Mouse (Mus musculus) adrenal gland, postnatal 14 days (tissue): ENCODE data around the gene Pex11b. TPM values are rescaled to one million over a fixed set of nuclear protein-coding genes. Genes with fewer than 3 reads are reported as not detected.
A peak's percentile ranks its signal among the peaks of the same experiment; 100 is the strongest.
"Not testable (repeated sequence)": the region's sequence is repeated elsewhere in the genome, so short reads cannot be mapped to it uniquely, and the experiment has no call there.

Experiments
- DNase-seq: peaks from one replicate; pipeline ENCODE4 v3.0.0; 2021; ENCODE audit warnings: mixed read lengths
- long read RNA-seq, 2 experiments: library from polyadenylated mRNA; stranded (forward); transcript quantifications; one replicate each; pipeline ENCODE4 v2.0.0; 2021
- total RNA-seq: library from RNA; stranded (reverse); gene quantifications from 2 replicates; pipeline ENCODE4 v1.2.3, GENCODE M21; 2021

The Pex11b gene
- 43.6 and 45.6 TPM in 2 replicates for total RNA-seq
- long read RNA-seq, experiment 1, transcript Pex11b-201 (5 exons, 1,122 nt), result minor isoform, 6 of 99 reads
- long read RNA-seq, experiment 1, transcript Pex11b-206 (4 exons, 1,017 nt), result minor isoform, 5 of 99 reads
- long read RNA-seq, experiment 1, transcript Pex11b-202 (4 exons, 2,424 nt), result major isoform, 71 of 99 reads
- long read RNA-seq, experiment 1, partial matches to known transcripts, result 13 of 99 reads
- long read RNA-seq, experiment 1, other reads (novel, unspliced or antisense), result 4 of 99 reads
- long read RNA-seq, experiment 2, transcript Pex11b-202 (4 exons, 2,424 nt), result major isoform, 47 of 60 reads
- long read RNA-seq, experiment 2, partial matches to known transcripts, result 3 of 60 reads
- long read RNA-seq, experiment 2, other reads (novel, unspliced or antisense), result 0 of 60 reads

- DNase-seq, result peak; percentile 96
Observed at GRCm38 (mm10) chr3:96634928-96635879, at the start of gene Pex11b, which contains the start of gene Gm42957. Pex11b (plus strand) TSS chr3:96635376. Gm42957 (plus strand) TSS chr3:96635474.

DNA sequence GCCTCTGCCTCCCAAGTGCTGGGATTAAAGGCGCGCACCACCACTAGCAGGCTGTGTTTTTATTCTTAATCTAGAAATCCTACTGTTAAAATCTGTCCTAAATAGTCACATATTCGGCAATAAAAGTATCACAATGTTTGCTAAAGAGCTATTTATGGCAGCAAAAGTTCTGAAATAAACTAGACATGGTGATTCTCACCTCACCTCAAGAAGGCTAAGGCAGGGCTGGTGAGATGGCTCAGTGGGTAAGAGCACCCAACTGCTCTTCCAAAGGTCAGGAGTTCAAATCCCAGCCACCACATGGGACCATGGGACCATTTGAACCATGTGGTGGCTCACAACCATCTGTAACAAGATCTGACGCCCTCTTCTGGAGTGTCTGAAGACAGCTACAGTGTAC is 44.5 kb upstream of the Pex11b start:
- DNase-seq, result no peak

- DNase-seq, result no peak
Observed at GRCm38 (mm10) chr3:96593374-96593773, 41.8 kb upstream of the Pex11b start.

- DNase-seq, result peak; percentile 97
Observed at GRCm38 (mm10) chr3:96593790-96594560, 41.2 kb upstream of the Pex11b start, which contains the start of gene Polr3gl. Polr3gl (minus strand) TSS chr3:96594181.

- no peak for DNase-seq
Observed at GRCm38 (mm10) chr3:96594851-96595250, 40.3 kb upstream of the Pex11b start.

DNA sequence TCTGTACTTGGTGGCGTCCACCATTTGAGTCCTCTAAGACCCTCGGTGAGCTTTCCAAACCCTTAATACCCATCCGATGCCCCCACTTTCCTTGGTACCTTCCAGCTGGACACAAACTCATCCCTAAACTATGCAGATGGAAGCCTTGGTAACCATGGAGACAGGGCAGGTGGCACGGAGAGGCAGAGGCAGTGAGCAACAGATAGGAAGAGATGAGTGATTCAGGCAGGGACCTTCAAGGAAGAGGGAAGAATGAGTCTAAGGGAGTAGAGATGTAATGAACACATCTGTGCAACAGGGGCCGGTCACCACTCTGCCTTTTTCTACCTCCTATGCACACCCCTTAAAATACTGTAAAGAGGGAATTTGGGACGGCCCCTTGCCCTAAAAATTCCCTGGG is 39.5 kb upstream of the Pex11b start:
- DNase-seq, result no peak

- DNase-seq, result peak; percentile 65
Observed at GRCm38 (mm10) chr3:96596228-96596707, 38.9 kb upstream of the Pex11b start, which contains the start of gene Ankrd34a. Ankrd34a (plus strand) TSS chr3:96596636.

DNA sequence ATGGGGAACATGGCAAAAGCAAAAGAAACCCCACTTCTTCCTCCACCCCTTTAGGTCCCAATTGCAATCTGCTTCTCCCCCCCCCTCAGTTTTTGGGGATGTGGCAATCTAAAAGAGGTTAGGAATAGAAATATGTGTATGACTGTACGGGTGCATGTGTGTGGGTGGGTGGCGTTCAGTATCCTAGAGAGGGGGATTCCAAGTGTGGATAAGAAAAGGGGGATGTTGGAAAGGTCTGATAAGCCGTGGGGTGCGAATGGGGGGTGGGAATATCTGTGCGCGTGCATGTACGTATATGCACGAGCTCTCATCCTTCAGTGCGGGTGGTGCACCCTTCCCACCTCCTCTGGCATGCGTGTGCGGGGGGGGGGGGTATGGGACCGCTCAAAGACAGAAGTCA is 38.3 kb upstream of the Pex11b start:
- no peak for DNase-seq

DNA sequence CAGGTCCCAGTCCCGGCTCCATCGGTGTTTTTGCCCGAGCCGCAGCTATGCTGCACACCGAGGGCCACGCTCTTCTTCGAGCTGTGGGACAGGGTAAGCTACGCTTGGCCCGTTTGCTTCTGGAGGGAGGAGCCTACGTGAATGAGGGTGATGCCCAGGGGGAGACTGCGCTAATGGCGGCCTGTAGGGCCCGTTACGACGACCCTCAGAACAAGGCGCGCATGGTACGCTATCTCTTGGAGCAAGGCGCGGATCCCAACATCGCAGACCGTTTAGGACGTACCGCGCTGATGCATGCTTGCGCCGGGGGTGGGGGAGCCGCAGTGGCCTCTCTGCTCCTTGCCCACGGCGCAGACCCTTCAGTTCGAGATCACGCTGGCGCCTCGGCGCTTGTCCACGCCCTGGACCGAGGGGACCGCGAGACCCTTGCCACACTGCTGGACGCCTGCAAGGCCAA is 37.7 kb upstream of the Pex11b start:
- peak; percentile 42 for DNase-seq

DNA sequence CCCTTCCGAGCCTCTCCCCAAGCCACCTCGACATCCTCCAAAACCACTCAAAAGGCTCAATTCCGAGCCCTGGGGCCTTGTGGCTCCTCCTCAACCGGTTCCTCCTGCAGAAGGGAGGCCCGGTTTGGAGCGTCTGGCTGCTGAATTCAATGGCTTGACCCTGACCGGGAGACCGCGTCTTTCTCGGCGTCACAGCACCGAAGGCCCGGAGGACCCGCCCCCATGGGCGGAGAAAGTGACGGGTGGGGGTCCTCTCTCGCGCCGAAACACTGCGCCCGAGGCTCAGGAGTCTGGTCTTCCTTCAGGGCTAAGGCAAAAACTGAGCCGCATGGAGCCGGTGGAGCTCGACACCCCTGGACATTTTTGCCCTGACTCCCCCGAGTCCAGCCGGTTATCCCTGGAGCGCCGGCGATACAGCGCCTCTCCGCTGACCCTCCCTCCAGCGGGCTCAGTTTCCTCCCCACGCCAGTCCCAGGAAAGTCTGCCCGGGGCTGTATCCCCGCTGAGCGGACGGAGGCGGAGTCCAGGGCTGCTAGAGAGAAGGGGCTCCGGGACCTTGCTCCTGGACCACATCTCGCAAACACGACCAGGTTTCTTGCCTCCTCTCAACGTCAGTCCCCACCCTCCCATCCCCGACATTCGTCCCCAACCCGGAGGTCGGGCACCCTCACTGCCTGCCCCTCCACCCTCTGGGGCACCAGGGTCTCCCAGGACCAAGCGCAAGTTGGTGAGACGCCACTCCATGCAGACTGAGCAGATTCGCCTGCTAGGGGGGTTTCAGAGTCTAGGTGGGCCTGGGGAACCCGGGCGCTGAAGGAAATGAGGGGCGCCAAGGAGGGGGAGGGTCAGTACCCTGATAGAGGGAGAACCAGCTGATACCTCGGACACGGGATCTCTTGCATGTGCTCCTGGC is 36.8 kb upstream of the Pex11b start:
- DNase-seq, result peak; percentile 82

- DNase-seq, result no peak
Observed at GRCm38 (mm10) chr3:96599069-96599393, 36.1 kb upstream of the Pex11b start.

- no peak for DNase-seq
Observed at GRCm38 (mm10) chr3:96599411-96599810, 35.8 kb upstream of the Pex11b start.

- peak; percentile 96 for DNase-seq
Observed at GRCm38 (mm10) chr3:96600639-96601250, 34.4 kb upstream of the Pex11b start, which contains the start of gene Lix1l. Lix1l (plus strand) TSS chr3:96601149.

GRCm38 (mm10) chr3:96601251-96601787 is 33.9 kb upstream of the Pex11b start:
- peak; percentile 78 for DNase-seq

DNA sequence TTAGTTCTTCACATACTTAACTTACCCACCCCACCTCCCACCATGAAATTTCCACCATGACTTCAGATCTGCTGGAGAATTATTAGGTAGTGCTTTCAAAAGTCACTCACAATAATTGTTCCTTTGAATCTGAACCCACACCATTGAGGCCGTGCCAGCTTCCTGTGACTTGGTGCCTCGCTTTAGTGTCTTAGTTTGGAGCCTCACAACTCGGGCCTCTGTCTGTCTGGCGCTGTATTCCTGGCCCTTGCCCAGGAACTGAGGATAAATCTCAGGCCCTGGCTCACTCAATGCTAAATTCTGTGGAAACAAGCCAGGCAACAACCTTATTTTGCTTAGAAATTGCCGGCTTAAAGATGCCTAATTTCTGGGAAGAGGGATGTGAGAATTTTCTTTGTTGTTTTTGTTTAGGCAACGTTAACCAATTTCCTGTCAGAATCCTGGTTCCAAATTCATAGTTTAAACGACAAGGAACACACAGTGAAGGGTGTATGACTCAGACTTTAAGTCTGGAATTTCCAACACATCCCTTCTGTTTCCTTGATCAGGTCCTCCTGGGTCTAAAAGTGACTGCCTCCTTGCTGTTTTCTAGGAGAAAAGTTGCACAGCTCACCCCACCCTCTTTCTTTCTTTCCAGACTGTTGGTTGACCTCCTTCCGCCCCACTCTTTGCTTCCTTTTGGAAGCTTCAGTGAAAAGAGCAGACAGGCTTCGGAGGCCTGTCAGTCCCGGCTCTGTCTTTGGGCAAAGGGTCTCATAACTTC is 33.1 kb upstream of the Pex11b start:
- peak; percentile 73 for DNase-seq

GRCm38 (mm10) chr3:96602704-96603084 is 32.5 kb upstream of the Pex11b start:
- no peak for DNase-seq

DNA sequence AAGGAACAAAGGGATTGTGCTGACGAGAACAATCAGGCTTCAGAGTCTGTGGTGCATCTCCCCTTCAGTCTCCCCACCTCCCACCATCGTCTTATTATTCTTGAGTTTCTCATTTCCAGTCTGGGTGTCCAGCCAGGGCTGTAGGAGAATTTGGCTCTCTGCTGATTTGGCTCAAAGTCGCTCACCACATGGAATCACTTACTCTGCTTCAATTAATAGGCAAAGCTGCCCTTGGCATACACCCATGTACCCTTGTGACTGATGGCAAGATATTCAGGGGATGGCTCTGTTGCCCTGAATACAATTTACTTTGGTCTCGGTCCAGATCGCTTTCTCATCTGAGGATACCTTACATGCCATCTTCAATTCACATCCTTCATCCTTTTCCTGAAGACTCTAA is 31.9 kb upstream of the Pex11b start:
- peak; percentile 39 for DNase-seq

GRCm38 (mm10) chr3:96606007-96606406 is 29.2 kb upstream of the Pex11b start:
- DNase-seq, result not testable (repeated sequence)

DNA sequence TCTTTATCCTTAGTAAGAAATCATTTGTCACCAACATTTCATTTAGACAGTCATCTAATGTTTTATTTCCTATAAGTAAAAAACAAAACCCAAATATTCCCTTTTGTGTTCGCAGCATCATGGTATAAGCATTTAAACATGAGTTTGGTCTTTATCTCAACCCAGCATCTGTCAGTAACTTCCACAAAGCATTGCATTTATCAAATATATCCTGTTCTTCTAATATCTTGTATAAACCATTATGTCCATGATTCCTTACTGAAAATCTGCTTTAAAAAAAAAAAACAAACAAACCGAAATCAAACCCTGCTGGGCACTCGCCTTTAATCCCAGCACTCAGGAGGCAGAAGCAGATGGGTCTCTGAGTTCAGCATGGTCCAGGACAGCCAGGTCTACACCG is 28.6 kb upstream of the Pex11b start:
- DNase-seq, result no peak
